Mouse (Mus musculus) bone marrow macrophage, adult 2 months (primary cell): ENCODE data around the gene Gprc5b.

ENCODE experiments used
- CTCF ChIP-seq: IDR thresholded peaks from 2 replicates; pipeline ENCODE4 v1.5.1; 2012; ENCODE audit warnings: low read depth, mild to moderate bottlenecking, low read length, moderate library complexity
- POLR2A ChIP-seq: IDR thresholded peaks from 2 replicates; pipeline ENCODE4 v1.6.1; 2012; ENCODE audit warnings: mild to moderate bottlenecking, low read depth, low read length, borderline replicate concordance

DNA sequence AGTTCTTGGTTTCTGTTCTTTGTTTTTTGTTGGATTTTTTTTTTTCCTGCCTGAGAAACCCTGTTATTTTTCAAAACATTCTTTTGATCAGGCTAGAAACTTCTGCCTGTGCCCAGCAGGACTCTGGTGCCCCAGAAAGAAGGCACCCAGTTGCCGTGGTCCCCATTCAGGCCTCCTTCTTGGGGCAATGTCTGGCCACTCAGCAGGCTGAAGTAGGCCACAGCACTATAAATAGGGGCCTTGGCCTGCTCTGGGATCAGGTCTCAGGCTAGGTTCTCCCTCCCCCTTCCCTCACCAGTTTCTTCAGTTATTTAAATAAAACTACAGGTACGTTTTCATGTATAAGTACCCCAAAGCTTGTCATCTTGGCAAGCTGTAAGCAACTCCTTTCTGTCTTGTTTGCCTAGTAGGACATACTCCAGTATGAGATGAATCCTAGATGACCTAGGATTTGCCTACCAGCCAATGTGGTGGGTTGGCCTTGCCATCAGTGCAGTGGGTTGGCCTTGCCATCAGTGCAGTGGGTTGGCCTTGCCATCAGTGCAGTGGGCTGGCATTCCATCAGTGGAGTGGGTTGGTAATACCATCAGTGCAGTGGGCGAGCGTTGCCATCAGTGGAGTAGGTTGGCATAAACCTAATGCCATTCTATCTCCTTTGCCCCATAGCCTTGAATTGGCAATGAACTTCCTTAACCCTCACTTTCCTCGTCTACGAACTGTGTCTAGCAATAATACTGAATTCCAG is 68.3 kb downstream of the Gprc5b start:
- TF ChIP-seq CTCF (no peak), POLR2A (no peak)
